Mouse (Mus musculus) left cerebral cortex, adult 2 months (tissue): ENCODE results near the gene Pcbp4. TPM values are rescaled to one million over a fixed set of nuclear protein-coding genes. Genes with fewer than 3 reads are reported as not detected.

Source experiments
- DNase-seq, 2 experiments: peaks; one replicate each; pipeline ENCODE4 v3.0.0; 2021 to 2022; ENCODE audit warnings: low spot score in 2 of 2, mixed read lengths in 1 of 2; ENCODE audit errors: extremely low spot score in 1 of 2
- H3K27ac ChIP-seq: fragments of 200-600 bp; 2 replicates; pipeline ENCODE4 v1.8.1; 2022
- H3K4me3 ChIP-seq: fragments of 200-600 bp; 2 replicates; pipeline ENCODE4 v1.8.1; 2022
- CTCF ChIP-seq: fragments of 200-600 bp; IDR thresholded peaks from 2 replicates; pipeline ENCODE4 v1.8.1; 2022; ENCODE audit warnings: antibody characterized with exemption, mild to moderate bottlenecking, moderate library complexity
- intact Hi-C: fragments of 180-260 bp; cut with DNase I; formaldehyde crosslinking; loops from one replicate; pipeline ENCODE4 v1.15.1; 2025
- total RNA-seq, 2 experiments: library from RNA; stranded (reverse); gene quantifications; 2 replicates each; pipeline ENCODE4 v1.2.3; 2021

The Pcbp4 gene
- total RNA-seq, 2 experiments from 2014 or later = 202 to 207 TPM

- H3K27ac ChIP-seq = peak overlapping the region; percentile 83
- peak; percentile 79 for TF ChIP-seq CTCF
- DNase-seq = peak; percentile 67 to 70
- H3K4me3 ChIP-seq = peak overlapping the region; percentile 61
- intact Hi-C loops = loop anchor here (1.0 kb wide), 1 partner anchor 28 kb away; the partner anchor contains the start of gene Parp3
These were observed 4.5 kb upstream of the Pcbp4 start for GRCm38 (mm10) chr9:106448498-106449031.

- no peak for DNase-seq
- H3K4me3 ChIP-seq = no peak overlapping the region
- peak overlapping the region; percentile 36 for H3K27ac ChIP-seq
- intact Hi-C loops = no loop called here
- no peak for TF ChIP-seq CTCF
These were observed 3.1 kb upstream of the Pcbp4 start for GRCm38 (mm10) chr9:106449947-106450346.

DNA sequence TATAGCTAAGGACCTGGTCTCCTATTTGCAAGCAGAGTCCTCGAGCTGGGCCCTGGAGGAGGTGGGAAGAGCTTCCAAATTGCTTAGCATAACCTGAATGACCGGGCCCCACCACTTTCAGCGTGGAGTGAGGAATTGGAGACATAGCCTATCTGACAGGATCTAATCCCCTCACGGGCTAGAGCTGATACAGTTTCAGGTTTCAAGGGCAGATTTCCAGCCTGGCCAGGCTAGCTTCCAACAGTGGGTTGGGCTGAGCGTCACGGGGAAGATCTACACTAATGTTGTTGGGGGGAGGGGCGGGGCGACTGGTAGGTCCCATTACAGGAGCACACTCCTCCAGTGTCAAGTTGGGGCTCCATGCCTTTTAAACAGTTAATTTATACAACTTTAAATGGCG is 2.4 kb upstream of the Pcbp4 start:
- no peak for DNase-seq
- H3K4me3 ChIP-seq = no peak overlapping the region
- intact Hi-C loops = no loop called here
- TF ChIP-seq CTCF = no peak
- H3K27ac ChIP-seq = no peak overlapping the region

- TF ChIP-seq CTCF = no peak
- Histone ChIP-seq H3K27ac (no peak overlapping the region), H3K4me3 (no peak overlapping the region)
- DNase-seq = no peak
- intact Hi-C loops = no loop called here
These were observed 1.8 kb upstream of the Pcbp4 start for GRCm38 (mm10) chr9:106451298-106451697.

DNA sequence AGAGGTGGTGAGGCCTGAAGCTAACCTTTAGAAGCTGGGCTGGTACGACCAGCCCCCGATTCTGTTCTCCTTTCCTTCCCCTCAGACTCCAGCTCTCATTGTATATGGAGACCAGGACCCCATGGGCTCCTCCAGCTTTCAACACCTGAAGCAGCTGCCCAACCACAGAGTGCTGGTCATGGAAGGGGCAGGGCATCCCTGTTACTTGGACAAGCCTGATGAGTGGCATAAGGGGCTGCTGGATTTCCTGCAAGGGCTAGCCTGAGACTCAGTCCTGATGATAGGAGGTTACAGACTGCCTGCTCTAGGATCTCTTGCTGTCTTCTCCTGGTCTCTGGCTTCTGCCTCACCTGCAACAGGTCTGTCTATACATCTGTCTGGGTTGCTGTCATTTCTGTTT is 1.2 kb upstream of the Pcbp4 start:
- Histone ChIP-seq H3K4me3 (no peak overlapping the region), H3K27ac (no peak overlapping the region)
- intact Hi-C loops = no loop called here
- DNase-seq = no peak
- TF ChIP-seq CTCF = no peak

DNA sequence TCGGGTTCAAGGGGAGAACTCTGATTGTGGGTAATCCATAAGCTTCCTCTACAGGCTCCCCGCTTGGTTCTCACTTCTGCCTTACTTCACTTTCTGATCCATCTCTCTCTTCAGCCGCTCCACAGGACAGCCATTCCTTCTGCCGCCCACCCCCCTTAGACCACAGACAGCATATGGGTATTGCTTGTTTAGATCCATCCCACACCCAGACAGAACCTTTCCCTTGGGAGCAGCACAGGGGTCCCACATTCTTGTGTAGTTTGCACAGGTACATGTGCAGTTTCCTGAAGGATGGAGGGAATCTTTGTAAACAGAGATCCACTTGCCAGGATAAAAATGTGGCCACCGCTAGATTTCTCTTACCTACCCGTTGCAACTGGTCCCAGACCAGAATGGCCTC is 740 bp upstream of the Pcbp4 start:
- DNase-seq = no peak
- intact Hi-C loops = no loop called here
- peak overlapping the region; percentile 79; the same call in 1 of the 2 replicates for H3K4me3 ChIP-seq
- H3K27ac ChIP-seq = peak overlapping the region; percentile 96
- TF ChIP-seq CTCF = no peak

GRCm38 (mm10) chr9:106452821-106453220 is 270 bp upstream of the Pcbp4 start:
- Histone ChIP-seq H3K27ac (peak overlapping the region; percentile 96), H3K4me3 (peak overlapping the region; percentile 79)
- no peak for TF ChIP-seq CTCF
- DNase-seq = no peak
- intact Hi-C loops = no loop called here

- Histone ChIP-seq H3K4me3 (peak overlapping the region; percentile 79), H3K27ac (peak overlapping the region; percentile 89)
- intact Hi-C loops = no loop called here
- TF ChIP-seq CTCF = no peak
- no peak for DNase-seq
These were observed 1.1 kb downstream of the Pcbp4 start for GRCm38 (mm10) chr9:106454071-106454761.

DNA sequence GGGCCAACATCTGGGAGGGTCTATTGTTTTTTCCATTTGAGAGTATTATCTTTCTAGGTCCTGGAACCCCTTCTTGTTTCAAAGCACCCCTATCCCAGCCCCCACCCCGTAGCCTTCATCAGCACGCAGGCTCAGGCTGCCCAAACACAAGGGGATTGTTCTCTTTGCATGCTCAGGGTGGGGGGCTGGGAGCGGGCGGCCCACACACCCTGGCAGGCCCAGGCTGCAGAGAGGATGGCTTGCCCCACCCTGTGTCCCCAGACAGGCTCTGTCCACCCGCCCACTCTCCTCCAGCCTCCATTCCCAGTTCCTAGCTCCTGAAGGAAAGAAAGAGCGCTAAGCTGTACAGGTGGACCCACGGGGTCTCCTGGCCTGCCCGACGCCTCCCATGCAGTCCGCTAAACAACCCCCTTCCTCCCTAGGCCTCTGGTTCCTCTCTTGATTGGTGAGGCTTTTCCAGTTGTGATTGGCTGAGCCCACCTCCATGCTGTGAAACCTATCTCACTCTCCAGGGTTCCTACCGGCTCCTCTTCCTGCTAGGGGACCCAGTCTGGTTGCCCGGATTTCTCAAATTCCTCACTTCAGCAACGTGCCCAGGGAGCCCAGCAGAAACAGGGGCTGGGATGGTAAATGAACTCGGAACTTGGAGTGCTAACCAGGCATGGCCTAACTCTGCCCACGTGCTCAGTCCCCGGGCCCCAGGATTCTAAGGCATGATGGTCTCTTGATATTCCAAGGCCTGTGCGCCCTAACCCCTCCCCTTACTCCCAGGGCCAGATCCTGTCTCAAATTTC is 2.0 kb downstream of the Pcbp4 start:
- H3K4me3 ChIP-seq = peak overlapping the region; percentile 79
- peak overlapping the region; percentile 89 for H3K27ac ChIP-seq
- intact Hi-C loops = no loop called here
- no peak for DNase-seq
- no peak for TF ChIP-seq CTCF

GRCm38 (mm10) chr9:106456325-106457162 is 3.5 kb downstream of the Pcbp4 start:
- Histone ChIP-seq H3K4me3 (peak overlapping the region; percentile 1; the same call in 1 of the 2 replicates), H3K27ac (peak overlapping the region; percentile 8; the same call in 1 of the 2 replicates)
- no peak for TF ChIP-seq CTCF
- DNase-seq = no peak
- intact Hi-C loops = no loop called here

GRCm38 (mm10) chr9:106457163-106457559 is 4.1 kb downstream of the Pcbp4 start:
- no peak for TF ChIP-seq CTCF
- no peak for DNase-seq
- intact Hi-C loops = no loop called here
- Histone ChIP-seq H3K27ac (peak overlapping the region; percentile 8; the same call in 1 of the 2 replicates), H3K4me3 (no peak overlapping the region)

- intact Hi-C loops = no loop called here
- TF ChIP-seq CTCF = no peak
- no peak for DNase-seq
- H3K4me3 ChIP-seq = no peak overlapping the region
- H3K27ac ChIP-seq = no peak overlapping the region
These were observed 4.8 kb downstream of the Pcbp4 start for GRCm38 (mm10) chr9:106457920-106458319.
